Mouse (Mus musculus): ENCODE measurements around the gene Dkkl1.

GRCm38 (mm10) chr7:45166950-45167401, 45.0 kb downstream of the Dkkl1 start:
- TF ChIP-seq POLR2A (IDR thresholded peaks at IDR 0.05; ENCODE audit: low read depth, low read length) (no peak), CTCF (IDR thresholded peaks at IDR 0.05; ENCODE audit: extremely low read depth, insufficient read depth, insufficient read length, insufficient replicate concordance) (no peak)
